Mouse (Mus musculus) spleen, postnatal 14 days (tissue): ENCODE data around the gene Csf2.
A peak's percentile ranks its signal among the peaks of the same experiment; 100 is the strongest.
"Not testable (repeated sequence)": the region's sequence is repeated elsewhere in the genome, so short reads cannot be mapped to it uniquely, and the experiment has no call there.

ENCODE experiments used
- DNase-seq, 2 experiments: peaks; one replicate each; pipeline ENCODE4 v3.0.0; 2021 to 2022; ENCODE audit warnings: low spot score in 2 of 2

Gene Csf2

GRCm38 (mm10) chr11:54248940-54249717, at the start of gene Csf2:
Gene Csf2 (minus strand): TSS chr11:54249667.
- no peak for DNase-seq

GRCm38 (mm10) chr11:54298777-54299176, 49.3 kb upstream of the Csf2 start:
- no peak for DNase-seq

- not testable (repeated sequence) for DNase-seq
Measured at GRCm38 (mm10) chr11:54297471-54297870, 48.0 kb upstream of the Csf2 start.

GRCm38 (mm10) chr11:54296734-54297133, 47.3 kb upstream of the Csf2 start:
- DNase-seq: no peak

- DNase-seq: no peak
Measured at GRCm38 (mm10) chr11:54295971-54296370, 46.5 kb upstream of the Csf2 start.

- no peak for DNase-seq
Measured at GRCm38 (mm10) chr11:54293980-54294807, 44.7 kb upstream of the Csf2 start.

- DNase-seq: no peak
Measured at GRCm38 (mm10) chr11:54292163-54292562, 42.7 kb upstream of the Csf2 start.

- no peak for DNase-seq
Measured at GRCm38 (mm10) chr11:54287821-54288453, 38.5 kb upstream of the Csf2 start.

- DNase-seq: no peak
Measured at GRCm38 (mm10) chr11:54271437-54271949, 22.0 kb upstream of the Csf2 start.

- DNase-seq: no peak
Measured at GRCm38 (mm10) chr11:54269191-54269896, 19.9 kb upstream of the Csf2 start.

GRCm38 (mm10) chr11:54267177-54267576, 17.7 kb upstream of the Csf2 start, which contains the start of gene Il3:
Gene Il3 (minus strand): TSS chr11:54267277.
- no peak for DNase-seq

- peak in 1 of 2 experiments; percentile 50 for DNase-seq
Measured at GRCm38 (mm10) chr11:54264542-54264941, 15.1 kb upstream of the Csf2 start.

GRCm38 (mm10) chr11:54263405-54264031, 14.1 kb upstream of the Csf2 start:
- DNase-seq: no peak

GRCm38 (mm10) chr11:54256624-54257376, 7.3 kb upstream of the Csf2 start:
- peak; percentile 41 to 58 for DNase-seq

GRCm38 (mm10) chr11:54254114-54254513, 4.6 kb upstream of the Csf2 start:
- DNase-seq: no peak

- DNase-seq: no peak
Measured at GRCm38 (mm10) chr11:54250575-54250974, 1.1 kb upstream of the Csf2 start.

- no peak for DNase-seq
Measured at GRCm38 (mm10) chr11:54249748-54250147, 281 bp upstream of the Csf2 start.

GRCm38 (mm10) chr11:54247251-54247950, 2.1 kb downstream of the Csf2 start:
- no peak for DNase-seq

GRCm38 (mm10) chr11:54244465-54244864, 5.0 kb downstream of the Csf2 start:
- DNase-seq: no peak

GRCm38 (mm10) chr11:54242494-54242893, 7.0 kb downstream of the Csf2 start:
- DNase-seq: no peak
